Mouse (Mus musculus): ENCODE measurements around the gene Plxnb3. TPM values are rescaled to one million over a fixed set of nuclear protein-coding genes. Genes with fewer than 3 reads are reported as not detected.
"Not testable (repeated sequence)": the region's sequence is repeated elsewhere in the genome, so short reads cannot be mapped to it uniquely, and the experiment has no call there.

The Plxnb3 gene
- polyA plus RNA-seq (2012; rRNA removed): 0.58 and 0.79 TPM in 2 replicates

GRCm38 (mm10) chrX:73756334-73757140, at the start of gene Plxnb3:
Gene Plxnb3, plus strand, starts transcription at chrX:73757090.
- DNase-seq (ENCODE audit: low read depth): no peak
- TF ChIP-seq POLR2A (IDR thresholded peaks at IDR 0.05; ENCODE audit: borderline replicate concordance, extremely low read depth, insufficient read depth, insufficient read length, poor library complexity, severe bottlenecking) (no peak), CTCF (IDR thresholded peaks at IDR 0.05; ENCODE audit: borderline replicate concordance, extremely low read depth, insufficient read depth, insufficient read length) (no peak)

DNA sequence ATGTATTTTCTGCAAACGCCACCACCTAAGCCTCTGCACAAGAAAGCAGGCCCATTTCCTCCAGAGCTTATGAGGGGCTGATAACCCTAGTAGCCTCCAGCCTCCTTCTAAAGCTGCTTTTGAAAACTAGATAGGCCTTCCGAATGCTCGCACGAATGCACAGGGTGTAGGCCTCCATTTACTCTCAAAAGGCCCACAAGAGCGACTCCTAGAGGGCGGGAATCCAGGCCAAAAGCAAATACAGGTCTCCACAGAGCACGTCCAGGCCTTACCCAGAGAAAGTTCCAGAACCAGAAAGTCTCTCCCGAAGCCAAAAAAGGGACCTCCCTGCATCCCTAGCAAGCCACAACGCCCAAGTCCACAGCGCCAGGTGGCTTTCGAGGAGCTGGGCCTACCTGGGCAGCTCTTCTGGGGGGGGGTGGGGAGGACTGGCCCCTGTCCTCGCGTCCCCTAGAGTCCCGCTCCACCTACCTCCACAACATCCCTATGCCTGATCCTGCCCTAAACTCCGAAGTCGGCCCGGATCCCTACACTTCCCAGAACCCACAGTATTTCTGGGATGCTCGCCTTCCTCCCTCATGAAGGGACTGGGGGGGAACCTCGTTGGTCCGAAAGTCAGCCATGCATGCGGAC, 41.3 kb upstream of the Plxnb3 start:
- TF ChIP-seq POLR2A (IDR thresholded peaks at IDR 0.05; ENCODE audit: borderline replicate concordance, extremely low read depth, insufficient read depth, insufficient read length, poor library complexity, severe bottlenecking): no peak
- TF ChIP-seq CTCF (IDR thresholded peaks at IDR 0.05; ENCODE audit: borderline replicate concordance, extremely low read depth, insufficient read depth, insufficient read length): no peak
- DNase-seq (ENCODE audit: low read depth): peak; percentile 35

DNA sequence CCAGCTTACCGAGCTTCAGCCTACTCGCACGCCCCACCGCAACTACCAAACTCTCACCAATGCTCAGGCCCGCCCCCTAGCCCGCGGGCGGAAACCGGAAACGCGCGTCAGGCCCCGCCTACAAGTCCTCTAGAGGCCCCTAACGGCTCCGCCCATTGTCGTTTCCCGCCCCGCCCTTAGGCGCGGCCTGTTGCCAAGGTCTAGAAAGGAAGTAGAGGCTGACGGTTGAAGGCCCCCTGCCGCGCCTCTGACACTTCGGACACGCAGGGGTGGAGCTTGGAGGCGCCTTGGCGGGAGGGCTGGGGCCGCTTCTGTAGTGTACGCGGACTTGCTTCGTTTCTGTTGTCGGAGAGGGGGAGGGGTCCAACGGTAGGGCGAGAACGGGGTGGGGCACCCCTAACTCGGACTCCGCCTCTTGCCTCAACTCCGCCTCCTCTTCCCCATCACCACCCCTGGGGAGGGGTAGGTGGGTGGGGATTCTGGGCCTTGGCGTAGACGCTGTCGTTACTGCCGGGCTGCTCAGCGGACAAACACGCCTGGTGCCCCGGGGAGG, 40.7 kb upstream of the Plxnb3 start, which contains the start of the genes Bcap31 and Abcd1:
Gene Bcap31 (minus strand): TSS at position 67 of the 553 bp plus-strand sequence.
Gene Abcd1 (plus strand): TSS at position 489 of the 553 bp plus-strand sequence.
- DNase-seq (ENCODE audit: low read depth): peak; percentile 97
- TF ChIP-seq POLR2A (IDR thresholded peaks at IDR 0.05; ENCODE audit: borderline replicate concordance, extremely low read depth, insufficient read depth, insufficient read length, poor library complexity, severe bottlenecking): no peak
- TF ChIP-seq CTCF (IDR thresholded peaks at IDR 0.05; ENCODE audit: borderline replicate concordance, extremely low read depth, insufficient read depth, insufficient read length): no peak

- peak; percentile 20 for DNase-seq (ENCODE audit: low read depth)
- TF ChIP-seq CTCF (IDR thresholded peaks at IDR 0.05; ENCODE audit: borderline replicate concordance, extremely low read depth, insufficient read depth, insufficient read length) (no peak), POLR2A (IDR thresholded peaks at IDR 0.05; ENCODE audit: borderline replicate concordance, extremely low read depth, insufficient read depth, insufficient read length, poor library complexity, severe bottlenecking) (no peak)
Observed at GRCm38 (mm10) chrX:73716709-73717545, 40.0 kb upstream of the Plxnb3 start.

DNA sequence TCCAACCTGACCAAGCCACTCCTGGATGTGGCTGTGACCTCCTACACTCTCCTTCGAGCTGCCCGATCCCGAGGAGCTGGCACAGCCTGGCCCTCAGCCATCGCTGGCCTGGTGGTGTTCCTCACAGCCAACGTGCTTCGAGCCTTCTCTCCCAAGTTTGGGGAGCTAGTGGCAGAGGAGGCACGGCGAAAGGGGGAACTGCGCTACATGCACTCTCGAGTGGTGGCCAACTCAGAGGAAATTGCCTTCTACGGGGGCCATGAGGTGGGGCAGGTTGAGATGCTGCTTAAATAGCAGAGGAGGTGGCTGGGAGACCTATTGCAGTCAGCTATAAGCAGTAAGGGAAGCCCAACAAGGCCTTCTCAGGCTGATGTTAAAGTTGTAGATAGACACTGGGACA, 39.2 kb upstream of the Plxnb3 start:
- DNase-seq (ENCODE audit: low read depth): peak; percentile 0
- TF ChIP-seq CTCF (IDR thresholded peaks at IDR 0.05; ENCODE audit: borderline replicate concordance, extremely low read depth, insufficient read depth, insufficient read length) (no peak), POLR2A (IDR thresholded peaks at IDR 0.05; ENCODE audit: borderline replicate concordance, extremely low read depth, insufficient read depth, insufficient read length, poor library complexity, severe bottlenecking) (no peak)

DNA sequence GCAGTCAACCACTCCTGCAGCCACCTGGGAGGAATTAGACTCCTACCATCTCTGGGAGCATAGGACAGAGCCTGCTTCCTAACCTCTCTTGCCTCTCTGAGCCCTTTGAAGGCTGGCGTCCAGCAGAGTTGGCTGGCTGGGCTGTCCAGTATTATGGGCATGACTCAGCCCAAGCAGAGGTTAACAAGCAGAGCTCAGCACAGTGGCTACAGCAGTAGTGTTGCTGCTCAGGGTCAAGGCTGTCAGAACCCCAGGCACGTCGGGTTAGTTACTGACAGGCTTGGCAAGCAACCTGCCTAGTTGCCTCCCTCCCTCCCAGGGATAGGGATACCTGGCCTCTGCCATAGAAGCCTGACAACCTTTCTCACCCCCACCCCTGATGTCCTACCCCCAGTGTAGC, 38.6 kb upstream of the Plxnb3 start:
- no peak for TF ChIP-seq CTCF (IDR thresholded peaks at IDR 0.05; ENCODE audit: borderline replicate concordance, extremely low read depth, insufficient read depth, insufficient read length)
- DNase-seq (ENCODE audit: low read depth): peak; percentile 1

GRCm38 (mm10) chrX:73718686-73719362, 38.1 kb upstream of the Plxnb3 start:
- DNase-seq (ENCODE audit: low read depth): peak; percentile 32
- TF ChIP-seq POLR2A (IDR thresholded peaks at IDR 0.05; ENCODE audit: borderline replicate concordance, extremely low read depth, insufficient read depth, insufficient read length, poor library complexity, severe bottlenecking) (no peak), CTCF (IDR thresholded peaks at IDR 0.05; ENCODE audit: borderline replicate concordance, extremely low read depth, insufficient read depth, insufficient read length) (no peak)

- no peak for TF ChIP-seq POLR2A (IDR thresholded peaks at IDR 0.05; ENCODE audit: borderline replicate concordance, extremely low read depth, insufficient read depth, insufficient read length, poor library complexity, severe bottlenecking)
- no peak for TF ChIP-seq CTCF (IDR thresholded peaks at IDR 0.05; ENCODE audit: borderline replicate concordance, extremely low read depth, insufficient read depth, insufficient read length)
- no peak for DNase-seq (ENCODE audit: low read depth)
Observed at GRCm38 (mm10) chrX:73730908-73731307, 26.0 kb upstream of the Plxnb3 start.

DNA sequence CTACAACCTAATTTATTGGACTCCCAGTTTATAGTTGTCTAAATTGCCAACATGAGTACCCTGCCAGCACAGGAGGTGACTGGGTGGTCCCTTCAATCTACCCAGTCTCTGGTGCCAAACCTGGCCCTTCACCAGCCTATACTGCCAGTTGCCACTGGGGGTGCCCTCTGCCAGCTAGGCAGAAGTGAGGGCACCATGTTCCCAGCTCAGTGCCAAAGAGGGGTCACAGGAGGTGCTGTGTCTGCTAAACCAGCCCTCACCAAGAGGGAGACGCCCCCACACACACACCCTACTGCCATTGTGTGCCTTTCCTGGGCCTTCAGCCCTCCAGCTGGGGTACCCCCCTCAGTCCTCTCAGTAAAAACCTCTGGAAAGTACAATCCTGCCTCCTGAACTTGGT, 18.7 kb upstream of the Plxnb3 start:
- no peak for DNase-seq (ENCODE audit: low read depth)
- TF ChIP-seq CTCF (IDR thresholded peaks at IDR 0.05; ENCODE audit: borderline replicate concordance, extremely low read depth, insufficient read depth, insufficient read length) (no peak), POLR2A (IDR thresholded peaks at IDR 0.05; ENCODE audit: borderline replicate concordance, extremely low read depth, insufficient read depth, insufficient read length, poor library complexity, severe bottlenecking) (no peak)

GRCm38 (mm10) chrX:73739151-73739550, 17.7 kb upstream of the Plxnb3 start:
- TF ChIP-seq POLR2A (IDR thresholded peaks at IDR 0.05; ENCODE audit: borderline replicate concordance, extremely low read depth, insufficient read depth, insufficient read length, poor library complexity, severe bottlenecking) (no peak), CTCF (IDR thresholded peaks at IDR 0.05; ENCODE audit: borderline replicate concordance, extremely low read depth, insufficient read depth, insufficient read length) (no peak)
- DNase-seq (ENCODE audit: low read depth): no peak

DNA sequence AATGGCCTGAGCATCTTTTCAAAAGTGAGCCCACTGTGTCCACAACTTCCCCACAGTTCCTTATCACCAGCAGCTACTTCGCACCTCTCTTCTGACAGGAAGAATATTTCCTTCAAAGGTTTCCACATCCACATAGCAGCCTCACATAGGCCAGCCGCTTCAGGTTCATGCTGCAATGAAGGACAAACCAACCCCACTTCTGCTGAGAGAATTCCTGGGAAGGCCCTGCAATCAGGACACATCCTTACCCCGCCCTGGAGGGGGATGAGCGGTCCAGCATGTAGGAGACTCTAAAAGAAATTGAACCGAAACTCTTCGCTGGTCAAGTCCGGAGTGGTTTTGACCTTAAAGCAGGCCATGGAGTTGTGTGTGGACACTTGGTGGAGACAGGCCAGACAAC, 17.0 kb upstream of the Plxnb3 start:
- not testable (repeated sequence) for DNase-seq (ENCODE audit: low read depth)

All from brain, embryonic 14.5 days (tissue).